Mouse (Mus musculus) CD4-positive, CD25-positive, alpha-beta regulatory T cell, adult 4 months (primary cell): Measurements from ENCODE around the gene Dcxr. TPM values are rescaled to one million over a fixed set of nuclear protein-coding genes. Genes with fewer than 3 reads are reported as not detected.

Source experiments
- polyA plus RNA-seq, 2 experiments: library from polyadenylated mRNA; unstranded; fragments of 100-300 nt; shearing (Covaris generic); gene quantifications; one replicate each; pipeline ENCODE4 v1.2.1; 2017

The Dcxr gene
- polyA plus RNA-seq, 2 experiments from 2014 or later = 15.1 to 17.4 TPM

Other genes with a start within 250 kb of the Dcxr start
- gene Mrpl12, start 242.7 kb downstream of the Dcxr start, polyA plus RNA-seq = 10 to 100 TPM; 67.0 to 68.0 TPM
- 10 to 100 TPM; 11.0 to 14.3 TPM for gene Slc25a10, start 235.4 kb downstream of the Dcxr start, polyA plus RNA-seq
- not detected for gene Gcgr, start 196.6 kb downstream of the Dcxr start, polyA plus RNA-seq
- gene Mcrip1, start 177.6 kb downstream of the Dcxr start, polyA plus RNA-seq = 100 to 1,000 TPM; 114 to 126 TPM
- not detected for gene Ppp1r27, start 176.1 kb downstream of the Dcxr start, polyA plus RNA-seq
- 100 to 1,000 TPM; 162 to 169 TPM for gene P4hb, start 154.0 kb downstream of the Dcxr start, polyA plus RNA-seq
- 100 to 1,000 TPM; 554 to 866 TPM for gene Arhgdia, start 145.7 kb downstream of the Dcxr start, polyA plus RNA-seq
- 10 to 100 TPM in 1 of 2 experiments, 1 to 10 TPM in 1; 8.5 to 42.6 TPM for gene Alyref, start 128.9 kb downstream of the Dcxr start, polyA plus RNA-seq
- gene Anapc11, start 128.9 kb downstream of the Dcxr start, polyA plus RNA-seq = 100 to 1,000 TPM; 122 to 134 TPM
- not detected for gene Npb, start 118.8 kb downstream of the Dcxr start, polyA plus RNA-seq
- gene Pcyt2, start 109.3 kb downstream of the Dcxr start, polyA plus RNA-seq = 100 to 1,000 TPM; 101 to 179 TPM
- 10 to 100 TPM; 66.4 to 66.7 TPM for gene Sirt7, start 102.0 kb downstream of the Dcxr start, polyA plus RNA-seq
- gene Mafg, start 93.7 kb downstream of the Dcxr start, polyA plus RNA-seq = 10 to 100 TPM; 11.3 to 16.0 TPM
- gene Pycr1, start 83.5 kb downstream of the Dcxr start, polyA plus RNA-seq = 1 to 10 TPM; 1.5 to 1.8 TPM
- gene Myadml2, start 79.1 kb downstream of the Dcxr start, polyA plus RNA-seq = not detected
- gene Notum, start 66.1 kb downstream of the Dcxr start, polyA plus RNA-seq = not detected
- 100 to 1,000 TPM in 1 of 2 experiments, 10 to 100 TPM in 1; 82.3 to 134 TPM for gene Aspscr1, start 54.3 kb downstream of the Dcxr start, polyA plus RNA-seq
- gene Cenpx, start 13.5 kb downstream of the Dcxr start, polyA plus RNA-seq = 100 to 1,000 TPM; 152 to 156 TPM
- 10 to 100 TPM; 26.8 to 34.4 TPM for gene Lrrc45, start 13.4 kb downstream of the Dcxr start, polyA plus RNA-seq
- gene Rac3, start 5.8 kb downstream of the Dcxr start, polyA plus RNA-seq = not detected
- gene Cbr2, start 4.8 kb upstream of the Dcxr start, polyA plus RNA-seq = not detected
- 10 to 100 TPM in 1 of 2 experiments, 1 to 10 TPM in 1; 3.6 to 24.6 TPM for gene Hmga1b, start 35.5 kb upstream of the Dcxr start, polyA plus RNA-seq
- gene Rfng, start 56.9 kb upstream of the Dcxr start, polyA plus RNA-seq = 1 to 10 TPM; 2.8 to 4.1 TPM
- 100 to 1,000 TPM; 126 to 160 TPM for gene Gps1, start 57.0 kb upstream of the Dcxr start, polyA plus RNA-seq
- 10 to 100 TPM; 31.4 to 35.3 TPM for gene Dus1l, start 69.1 kb upstream of the Dcxr start, polyA plus RNA-seq
- 10 to 100 TPM; 24.1 to 34.8 TPM for gene Fasn, start 97.3 kb upstream of the Dcxr start, polyA plus RNA-seq
- 1 to 10 TPM in 1 of 2 experiments, under 1 TPM in 1; 0.12 to 1.1 TPM for gene Ccdc57, start 205.6 kb upstream of the Dcxr start, polyA plus RNA-seq
- 1 to 10 TPM; 3.5 to 5.3 TPM for gene Slc16a3, start 221.2 kb upstream of the Dcxr start, polyA plus RNA-seq